Mouse (Mus musculus) small intestine, adult 2 months (tissue): ENCODE results near the gene Foxa3.

Experiments
- CTCF ChIP-seq: fragments of 200-500 bp; IDR thresholded peaks from 2 replicates; pipeline ENCODE4 v1.5.1; 2012; ENCODE audit warnings: low read depth, mild to moderate bottlenecking, control low read depth, inconsistent platforms, low read length, moderate library complexity, mixed read lengths; ENCODE audit not compliant: insufficient replicate concordance, insufficient read length; ENCODE audit errors: extremely low read depth
- POLR2A ChIP-seq: fragments of 200-500 bp; IDR thresholded peaks from 2 replicates; pipeline ENCODE4 v1.6.1; 2012; ENCODE audit warnings: low read depth, mild to moderate bottlenecking, control low read depth, inconsistent platforms, low read length, moderate library complexity

DNA sequence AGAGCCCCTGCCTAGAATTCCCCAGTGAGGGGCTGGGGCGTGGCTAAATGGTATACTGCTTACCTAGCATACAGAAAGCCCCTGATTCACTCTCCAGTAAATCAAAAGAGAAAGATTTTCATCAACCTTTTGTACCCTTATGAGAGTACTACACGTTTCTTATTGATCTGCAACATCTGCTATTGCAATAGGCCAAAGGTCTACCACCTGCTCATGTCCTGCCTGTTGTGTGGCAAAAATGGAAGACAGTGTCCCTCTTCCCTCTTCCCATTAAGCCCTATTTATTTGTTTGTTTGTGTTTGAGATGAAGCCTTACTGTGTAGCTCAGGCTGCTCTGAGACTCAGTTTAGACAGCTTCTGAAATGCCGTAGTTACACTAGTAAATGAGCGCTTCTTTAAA, 7.3 kb downstream of the Foxa3 start:
- TF ChIP-seq CTCF (no peak), POLR2A (no peak)
